Mouse (Mus musculus) frontal cortex, postnatal 10 days (tissue): ENCODE results near the gene Akap10.
A peak's percentile ranks its signal among the peaks of the same experiment; 100 is the strongest.
"Not testable (repeated sequence)": the region's sequence is repeated elsewhere in the genome, so short reads cannot be mapped to it uniquely, and the experiment has no call there.

Source experiments
- DNase-seq, 2 experiments: peaks; one replicate each; pipeline ENCODE4 v3.0.0; 2022; ENCODE audit warnings: low spot score in 2 of 2, mixed read lengths in 1 of 2

Akap10 gene

GRCm38 (mm10) chr11:61930640-61931586 lies 861 bp upstream of the Akap10 start:
- no peak for DNase-seq

DNA sequence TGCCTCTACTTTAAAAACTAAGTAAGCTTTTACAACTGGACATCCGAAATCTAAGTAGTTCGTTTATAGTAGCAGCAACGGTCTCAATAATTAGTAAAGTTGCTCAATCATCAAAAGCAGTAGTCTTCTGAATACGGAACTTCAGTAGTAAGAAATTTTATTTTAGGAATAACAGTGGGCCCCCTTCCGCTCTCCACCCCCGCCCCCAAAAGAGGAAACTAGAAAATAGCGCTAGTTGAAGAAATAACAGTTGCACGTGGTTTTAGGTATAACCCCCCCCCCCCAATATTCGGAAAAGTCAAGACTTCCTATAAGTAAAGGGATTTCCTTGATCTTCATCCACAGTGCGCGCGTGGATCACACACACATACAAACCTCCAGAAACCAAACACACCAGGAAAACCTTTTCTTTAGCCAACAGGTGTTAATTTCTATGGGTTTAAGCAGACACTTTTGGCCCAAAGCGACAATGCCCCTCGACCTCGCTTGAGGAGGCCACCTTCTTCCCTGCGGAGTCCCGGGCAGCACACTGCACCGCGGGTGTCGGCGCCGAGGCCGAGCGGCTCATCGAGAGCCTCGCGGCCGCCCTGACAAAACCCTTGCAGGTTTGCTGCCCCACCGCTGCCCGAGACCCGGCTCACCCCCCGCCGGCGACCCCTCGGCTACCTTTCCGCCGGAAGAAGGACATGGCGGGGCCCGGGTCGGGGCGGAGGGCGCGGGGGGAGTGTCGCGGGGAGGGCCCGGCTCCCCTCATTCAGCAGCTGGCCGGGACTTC lies 542 bp downstream of the Akap10 start:
- no peak for DNase-seq

DNA sequence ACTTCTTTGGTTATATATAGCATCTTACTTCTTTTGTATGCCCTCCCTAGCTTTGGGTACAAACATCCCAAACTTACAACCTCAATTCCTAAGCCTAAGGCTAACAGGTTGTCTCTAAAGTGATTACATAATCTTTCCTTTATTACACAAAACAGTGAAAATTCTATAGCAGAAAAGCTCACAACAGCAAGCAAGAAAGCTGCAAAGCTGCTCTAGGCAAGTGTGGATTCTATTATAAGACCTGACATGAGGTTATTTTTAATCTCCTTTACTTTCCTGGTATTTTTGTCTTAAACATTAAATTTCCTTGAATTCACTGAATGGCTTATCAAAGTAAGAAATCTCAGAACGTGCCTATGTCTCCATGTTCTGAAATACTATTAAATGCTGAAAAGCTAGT lies 6.7 kb downstream of the Akap10 start:
- DNase-seq, result no peak

DNA sequence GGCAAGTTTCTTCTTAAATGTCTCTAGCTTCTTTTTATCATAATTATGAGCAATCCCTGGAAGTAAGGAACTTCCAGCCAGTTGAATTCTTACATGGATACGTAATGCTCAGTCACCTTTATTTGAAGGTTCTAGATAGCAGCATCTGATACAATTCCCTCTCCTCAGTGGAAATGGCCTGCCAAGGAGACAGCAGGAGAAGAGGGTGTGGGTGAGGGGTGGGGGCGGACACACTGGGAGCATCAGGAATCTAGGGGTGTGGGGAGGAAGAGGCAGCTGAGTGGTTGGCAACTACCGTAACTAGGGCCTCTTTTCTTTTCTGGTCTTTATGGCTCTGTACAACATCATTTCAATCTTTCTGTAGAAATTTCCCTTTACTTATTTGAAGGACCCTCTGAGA lies 10.3 kb downstream of the Akap10 start:
- DNase-seq, result no peak

DNA sequence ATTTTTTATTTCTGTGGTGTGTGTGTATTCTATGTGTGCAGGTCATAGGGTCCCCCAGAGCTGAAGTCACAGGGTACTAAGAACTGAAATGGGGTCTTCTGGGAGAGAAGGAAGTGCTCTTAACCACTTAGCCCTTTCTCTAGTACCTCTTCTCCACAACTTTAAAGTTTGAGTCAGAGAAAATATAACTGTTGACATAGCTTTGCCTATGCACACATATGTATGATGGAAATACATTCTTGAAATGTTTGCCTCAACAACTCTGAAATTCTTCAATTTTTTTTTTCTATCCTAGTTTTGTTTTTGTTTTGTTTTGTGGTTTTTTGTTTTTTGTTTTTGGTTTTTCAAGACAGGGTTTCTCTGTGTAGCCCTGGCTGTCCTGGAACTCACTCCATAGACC lies 21.7 kb downstream of the Akap10 start:
- DNase-seq, result no peak

- no peak for DNase-seq
Observed at GRCm38 (mm10) chr11:61882183-61882582, 47.9 kb downstream of the Akap10 start.

GRCm38 (mm10) chr11:61879921-61880320 lies 50.1 kb downstream of the Akap10 start:
- no peak for DNase-seq

DNA sequence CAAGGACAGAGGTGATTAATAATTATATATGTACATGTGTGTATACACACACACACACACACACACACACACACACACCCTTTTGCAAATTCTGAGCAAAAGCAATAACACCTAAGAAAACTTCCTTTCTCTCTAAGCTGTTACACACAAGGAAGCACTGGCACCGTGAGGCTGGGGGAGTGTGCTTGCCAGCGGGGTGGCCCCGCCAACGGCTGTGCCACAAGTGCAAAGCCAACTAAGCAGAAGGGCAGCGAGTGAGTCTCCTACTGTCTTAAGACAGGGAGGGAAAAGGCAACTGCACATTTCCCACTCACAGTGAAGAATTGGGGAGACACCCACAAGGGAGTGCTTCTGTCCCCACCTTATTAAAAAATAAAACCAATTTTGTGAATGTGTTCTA lies 58.2 kb downstream of the Akap10 start:
- no peak for DNase-seq

DNA sequence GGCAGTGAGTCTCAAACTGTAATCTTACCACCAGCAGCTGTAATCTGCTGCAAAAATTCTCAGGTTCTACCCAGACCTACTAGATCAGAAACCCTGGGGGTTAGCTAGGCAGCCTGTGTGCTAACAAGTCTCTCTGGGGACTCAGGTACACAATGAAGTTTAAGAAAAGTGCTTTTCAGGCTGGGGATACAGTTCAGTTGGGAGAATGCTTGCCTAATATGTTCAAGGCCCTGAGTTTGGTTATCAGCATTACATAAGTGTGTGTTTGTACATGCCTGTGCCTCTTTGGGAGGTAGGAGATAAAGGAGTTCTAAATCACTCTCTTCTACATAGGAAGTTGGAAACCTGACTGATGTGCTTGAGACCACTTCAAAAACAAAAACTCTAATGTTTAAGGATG lies 63.2 kb downstream of the Akap10 start:
- no peak for DNase-seq

- no peak for DNase-seq
Observed at GRCm38 (mm10) chr11:61861781-61862547, 68.1 kb downstream of the Akap10 start.

DNA sequence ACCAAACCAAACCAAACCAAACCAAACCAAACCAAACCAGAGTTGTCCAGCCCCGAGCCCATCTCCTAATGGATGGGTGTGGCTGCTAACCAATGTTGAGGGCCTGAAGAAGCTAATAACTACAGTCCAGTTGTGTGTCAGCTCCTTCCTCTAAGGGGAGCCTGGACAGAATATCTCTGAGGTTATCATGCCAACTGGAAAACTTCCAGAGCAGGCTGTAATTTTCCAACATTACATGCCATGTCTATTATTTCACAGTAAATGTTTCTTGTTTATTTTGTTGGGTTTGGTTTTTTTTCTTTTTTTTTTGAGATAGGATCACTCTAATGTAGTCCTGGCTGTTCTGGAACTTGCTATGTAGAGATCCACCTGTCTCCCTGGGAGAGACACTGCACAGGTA lies 70.7 kb downstream of the Akap10 start:
- no peak for DNase-seq

DNA sequence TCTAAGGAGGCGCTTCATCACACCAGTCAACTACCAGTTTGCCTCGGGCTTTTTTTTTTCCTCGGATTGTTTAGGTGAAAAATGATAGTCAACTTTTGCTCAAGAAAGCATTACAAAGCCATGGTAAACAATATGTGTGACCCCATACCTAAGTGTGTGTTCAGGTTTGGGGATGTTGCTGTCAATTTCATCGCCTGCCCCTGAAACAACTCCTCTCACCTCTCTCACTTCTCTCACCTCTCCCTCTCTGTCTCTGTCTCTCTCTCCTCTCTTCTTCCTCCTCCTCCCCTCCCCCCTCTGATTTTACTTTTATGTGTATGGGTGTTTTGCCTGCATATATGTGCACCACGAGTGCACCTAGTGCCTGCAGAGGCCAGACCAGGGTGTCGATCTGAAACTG lies 74.5 kb downstream of the Akap10 start:
- no peak for DNase-seq

- peak; percentile 85 to 89 for DNase-seq
Observed at GRCm38 (mm10) chr11:61854988-61855411, 75.1 kb downstream of the Akap10 start, which contains the start of gene Ulk2. Ulk2 (minus strand) TSS chr11:61855073.

DNA sequence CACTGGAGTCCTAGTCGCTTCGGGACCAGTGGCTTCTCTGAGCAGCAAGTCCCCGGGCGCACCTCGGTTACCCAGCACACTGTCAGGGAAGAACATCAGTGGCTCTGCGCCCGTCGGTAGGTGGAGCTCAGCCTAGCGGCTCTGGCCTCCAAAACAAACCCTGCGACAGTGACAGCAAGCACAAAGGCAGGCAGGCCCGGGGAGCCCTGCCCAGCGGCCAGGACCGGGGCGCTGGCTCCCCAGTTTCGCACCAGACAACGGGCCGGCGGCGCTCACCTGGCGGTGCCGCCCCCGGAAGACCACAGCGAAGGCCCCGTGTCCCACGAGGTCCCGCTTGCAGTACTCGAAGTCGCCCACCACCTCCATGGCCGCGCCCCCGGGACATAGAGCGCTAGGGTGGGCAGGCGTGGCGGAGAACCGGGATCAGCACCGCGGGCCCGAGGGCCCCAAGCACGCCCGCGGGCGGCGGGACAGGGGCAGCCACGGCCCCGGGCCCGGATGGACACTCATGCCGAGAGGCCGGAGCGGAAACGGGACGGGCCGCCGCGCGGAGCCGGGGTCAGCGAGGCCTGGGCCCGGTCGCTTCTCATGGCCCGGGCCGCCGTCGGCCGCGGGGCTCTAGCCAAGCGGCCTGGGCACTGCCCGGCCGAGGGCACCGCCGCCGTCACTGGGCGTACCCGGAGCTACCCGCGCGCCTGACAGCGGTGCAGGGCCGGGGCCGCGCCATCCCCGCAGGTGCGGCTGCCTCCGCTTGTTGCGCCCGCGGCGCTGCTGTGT lies 75.7 kb downstream of the Akap10 start:
- peak; percentile 70 to 80 for DNase-seq

DNA sequence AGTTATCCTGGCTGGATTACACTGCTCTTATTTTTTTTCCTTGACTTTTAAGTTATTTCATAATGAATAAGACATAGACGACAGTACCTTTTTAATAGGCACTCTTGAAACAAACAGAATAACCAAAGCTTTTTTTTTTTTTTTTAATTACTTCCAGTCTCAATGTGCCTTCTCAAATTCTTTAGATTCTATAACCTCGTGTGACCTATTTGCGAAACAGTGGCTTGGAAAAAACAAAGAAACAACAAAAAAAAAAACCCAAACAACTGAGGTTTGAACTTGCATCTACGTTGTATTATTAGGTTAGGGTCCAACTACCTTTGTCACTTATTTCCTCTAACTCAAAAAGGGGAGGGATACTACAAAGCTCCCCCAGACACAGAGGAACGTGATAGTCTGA lies 76.4 kb downstream of the Akap10 start:
- DNase-seq, result no peak

- DNase-seq, result no peak
Observed at GRCm38 (mm10) chr11:61852916-61853315, 77.1 kb downstream of the Akap10 start.

- DNase-seq, result no peak
Observed at GRCm38 (mm10) chr11:61851195-61851594, 78.9 kb downstream of the Akap10 start.

- not testable (repeated sequence) for DNase-seq
Observed at GRCm38 (mm10) chr11:61840663-61841062, 89.4 kb downstream of the Akap10 start.

DNA sequence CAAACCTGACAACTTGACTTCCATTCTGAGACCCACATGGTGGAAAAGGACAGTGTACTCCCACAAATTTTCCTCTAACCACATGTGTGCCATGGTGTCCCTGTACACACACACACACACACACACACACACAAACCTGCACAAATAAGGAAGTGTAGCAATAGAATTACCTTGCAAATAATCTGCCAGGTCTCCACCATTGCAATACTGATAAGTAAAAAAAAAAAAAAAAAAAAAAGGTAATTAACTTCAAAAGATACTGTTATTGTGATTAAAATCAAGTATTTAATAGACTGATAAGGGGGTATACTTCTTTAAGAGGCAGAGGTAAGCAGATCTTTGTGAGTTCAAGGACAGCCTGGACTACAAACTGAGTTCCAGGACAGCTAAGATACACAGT lies 90.1 kb downstream of the Akap10 start:
- no peak for DNase-seq

- DNase-seq, result no peak
Observed at GRCm38 (mm10) chr11:61839182-61839581, 90.9 kb downstream of the Akap10 start.
